Mouse (Mus musculus) ES-Bruce4 (cell line): Measurements from ENCODE around the gene Smco2. TPM values are rescaled to one million over a fixed set of nuclear protein-coding genes. Genes with fewer than 3 reads are reported as not detected.

Source experiments
- H3K27ac ChIP-seq: 2 replicates; pipeline ENCODE4 v1.5.1; 2012; ENCODE audit warnings: low read length, inconsistent platforms; ENCODE audit not compliant: insufficient read depth
- H3K27me3 ChIP-seq: 2 replicates; pipeline ENCODE4 v1.6.1; 2012; ENCODE audit warnings: mild to moderate bottlenecking, low read length, inconsistent platforms; ENCODE audit not compliant: control insufficient read depth, poor library complexity, insufficient read depth, severe bottlenecking
- H3K36me3 ChIP-seq: 2 replicates; pipeline ENCODE4 v1.6.1; 2012; ENCODE audit warnings: inconsistent platforms, mild to moderate bottlenecking, low read length, moderate library complexity; ENCODE audit not compliant: control insufficient read depth, poor library complexity, insufficient read depth, severe bottlenecking
- H3K4me1 ChIP-seq: one replicate; pipeline ENCODE4 v1.8.1; 2011; ENCODE audit warnings: low read length; ENCODE audit not compliant: control insufficient read depth, insufficient read depth
- H3K4me3 ChIP-seq: 2 replicates; pipeline ENCODE4 v1.5.1; 2011; ENCODE audit warnings: low read depth, mild to moderate bottlenecking, low read length
- H3K9ac ChIP-seq: 2 replicates; pipeline ENCODE4 v1.6.1; 2012; ENCODE audit warnings: low read depth, mild to moderate bottlenecking, inconsistent platforms; ENCODE audit not compliant: poor library complexity, severe bottlenecking
- H3K9me3 ChIP-seq: replicated peaks from 2 replicates; pipeline ENCODE4 v1.6.1; 2012; ENCODE audit warnings: mild to moderate bottlenecking, low read length, inconsistent platforms; ENCODE audit not compliant: control insufficient read depth, poor library complexity, insufficient read depth, severe bottlenecking
- CTCF ChIP-seq: IDR thresholded peaks from one replicate; pipeline ENCODE4 v1.8.1; 2011; ENCODE audit warnings: low read depth, low read length
- EP300 ChIP-seq: IDR thresholded peaks from 2 replicates; pipeline ENCODE4 v1.6.1; 2011; ENCODE audit warnings: low read depth, low read length; ENCODE audit not compliant: insufficient read depth
- POLR2A ChIP-seq: IDR thresholded peaks from one replicate; pipeline ENCODE4 v1.8.1; 2011; ENCODE audit warnings: low read length; ENCODE audit not compliant: insufficient read depth
- polyA plus RNA-seq: library from polyadenylated mRNA; stranded (reverse); fragments of >200 nt; gene quantifications from 2 replicates; pipeline ENCODE4 v1.2.4, GENCODE M21; 2011; ENCODE audit warnings: low read depth; ENCODE audit not compliant: missing spikeins, insufficient read depth, insufficient read length

The Smco2 gene
- polyA plus RNA-seq, 1 experiment = not detected

- Histone ChIP-seq H3K4me1 (peaks cover 5% of the 10 kb centered on the region), H3K36me3 (no peaks in the 10 kb centered on the region), H3K9ac (no peak overlapping the region), H3K4me3 (no peak overlapping the region), H3K9me3 (no peaks in the 10 kb centered on the region), H3K27me3 (no peaks in the 10 kb centered on the region), H3K27ac (no peak overlapping the region)
- no peak for TF ChIP-seq CTCF
Observed at GRCm38 (mm10) chr6:146912835-146913488, 63.1 kb downstream of the Smco2 start.

GRCm38 (mm10) chr6:146913489-146914198, 63.7 kb downstream of the Smco2 start:
- TF ChIP-seq CTCF = no peak
- no peak for TF ChIP-seq EP300
- no peak for TF ChIP-seq POLR2A
- no peaks in the 10 kb centered on the region for H3K36me3 ChIP-seq
- H3K9me3 ChIP-seq = no peaks in the 10 kb centered on the region
- peaks cover 5% of the 10 kb centered on the region for H3K4me1 ChIP-seq
- H3K27ac ChIP-seq = no peak overlapping the region
- H3K4me3 ChIP-seq = no peak overlapping the region
- no peaks in the 10 kb centered on the region for H3K27me3 ChIP-seq
- H3K9ac ChIP-seq = no peak overlapping the region

- no peak overlapping the region for H3K27ac ChIP-seq
- H3K36me3 ChIP-seq = no peaks in the 10 kb centered on the region
- no peak overlapping the region for H3K4me3 ChIP-seq
- TF ChIP-seq CTCF (no peak), EP300 (no peak), POLR2A (no peak)
- no peaks in the 10 kb centered on the region for H3K27me3 ChIP-seq
- H3K9me3 ChIP-seq = no peaks in the 10 kb centered on the region
- H3K4me1 ChIP-seq = peaks cover 5% of the 10 kb centered on the region
- H3K9ac ChIP-seq = no peak overlapping the region
Observed at GRCm38 (mm10) chr6:146915808-146916207, 65.9 kb downstream of the Smco2 start.

GRCm38 (mm10) chr6:146917396-146917795, 67.5 kb downstream of the Smco2 start:
- H3K36me3 ChIP-seq = no peaks in the 10 kb centered on the region
- TF ChIP-seq EP300 = no peak
- no peak for TF ChIP-seq CTCF
- TF ChIP-seq POLR2A = no peak
- H3K9ac ChIP-seq = no peak overlapping the region
- H3K9me3 ChIP-seq = no peaks in the 10 kb centered on the region
- peaks cover 2% of the 10 kb centered on the region for H3K4me1 ChIP-seq
- no peak overlapping the region for H3K4me3 ChIP-seq
- no peaks in the 10 kb centered on the region for H3K27me3 ChIP-seq
- H3K27ac ChIP-seq = no peak overlapping the region

GRCm38 (mm10) chr6:146918341-146918740, 68.4 kb downstream of the Smco2 start:
- no peak overlapping the region for H3K27ac ChIP-seq
- H3K36me3 ChIP-seq = no peaks in the 10 kb centered on the region
- no peaks in the 10 kb centered on the region for H3K4me1 ChIP-seq

More at GRCm38 (mm10) chr6:146918341-146918740, 68.4 kb downstream of the Smco2 start:
- Histone ChIP-seq H3K9ac (no peak overlapping the region), H3K9me3 (no peaks in the 10 kb centered on the region), H3K4me3 (no peak overlapping the region), H3K27me3 (no peaks in the 10 kb centered on the region)
- TF ChIP-seq EP300 = no peak
- no peak for TF ChIP-seq POLR2A
- TF ChIP-seq CTCF = no peak

Other genes with a start within 250 kb of the Smco2 start
- gene Med21, start 207.6 kb upstream of the Smco2 start, polyA plus RNA-seq = 81.7 and 92.1 TPM in 2 replicates
- gene Tm7sf3, start 207.3 kb upstream of the Smco2 start, polyA plus RNA-seq = 39.1 and 46.1 TPM in 2 replicates
- 19.7 and 20.3 TPM in 2 replicates for gene Stk38l, start 125.1 kb upstream of the Smco2 start, polyA plus RNA-seq
- gene Arntl2, start 54.0 kb upstream of the Smco2 start, polyA plus RNA-seq = 18.6 and 19.5 TPM in 2 replicates
- gene Ppfibp1, start 38.4 kb downstream of the Smco2 start, polyA plus RNA-seq = 66.1 and 66.6 TPM in 2 replicates
- not detected in 2 replicates for gene 1700034J05Rik, start 104.3 kb downstream of the Smco2 start, polyA plus RNA-seq
- gene Rep15, start 182.5 kb downstream of the Smco2 start, polyA plus RNA-seq = 0.53 and 0.72 TPM in 2 replicates
- 87.6 and 102 TPM in 2 replicates for gene Mrps35, start 192.7 kb downstream of the Smco2 start, polyA plus RNA-seq
- not detected in 2 replicates for gene Mansc4, start 236.9 kb downstream of the Smco2 start, polyA plus RNA-seq
- gene Klhl42, start 241.3 kb downstream of the Smco2 start, polyA plus RNA-seq = 18.9 and 22.7 TPM in 2 replicates